Mouse (Mus musculus) neural tube, embryonic 14.5 days (tissue): ENCODE data around the gene Tyk2. TPM values are rescaled to one million over a fixed set of nuclear protein-coding genes. Genes with fewer than 3 reads are reported as not detected.

ENCODE experiments used
- ATAC-seq: fragments of 200-750 bp; cut with Nextera tagmentation; 2 replicates; pipeline ENCODE4 v1.8.0; 2017; ENCODE audit warnings: low read depth, mild to moderate bottlenecking, moderate TSS enrichment, moderate library complexity
- H3K27ac ChIP-seq: fragments of 300-500 bp; sonication (generic); 2 replicates; pipeline ENCODE4 v1.5.1; 2014; ENCODE audit warnings: low read depth, mild to moderate bottlenecking, control low read depth, low read length, moderate library complexity, mixed read lengths
- H3K27me3 ChIP-seq: fragments of 300-500 bp; sonication (generic); 2 replicates; pipeline ENCODE4 v1.6.1; 2014; ENCODE audit warnings: low read length; ENCODE audit not compliant: control insufficient read depth, insufficient read depth
- H3K36me3 ChIP-seq: fragments of 300-500 bp; sonication (generic); 2 replicates; pipeline ENCODE4 v1.6.1; 2014; ENCODE audit warnings: low read length, mixed read lengths; ENCODE audit not compliant: control insufficient read depth, insufficient read depth
- H3K4me1 ChIP-seq: fragments of 300-500 bp; sonication (generic); 2 replicates; pipeline ENCODE4 v1.6.1; 2014; ENCODE audit warnings: low read length; ENCODE audit not compliant: control insufficient read depth, insufficient read depth
- H3K4me2 ChIP-seq: fragments of 300-500 bp; sonication (generic); 2 replicates; pipeline ENCODE4 v1.6.1; 2014; ENCODE audit warnings: mild to moderate bottlenecking, low read depth, low read length, control low read depth
- H3K4me3 ChIP-seq: fragments of 300-500 bp; sonication (generic); 2 replicates; pipeline ENCODE4 v1.5.1; 2014; ENCODE audit warnings: low read depth, low read length, control low read depth, mixed read lengths
- H3K9ac ChIP-seq: fragments of 300-500 bp; sonication (generic); replicated peaks from 2 replicates; pipeline ENCODE4 v1.6.1; 2014; ENCODE audit warnings: low read depth, mild to moderate bottlenecking, control low read depth, low read length, mixed read lengths
- H3K9me3 ChIP-seq: fragments of 300-500 bp; sonication (generic); 2 replicates; pipeline ENCODE4 v1.6.1; 2016; ENCODE audit warnings: low read length; ENCODE audit not compliant: control insufficient read depth
- WGBS: fragments of 180-500 bp; shearing (Covaris S2); extraction: QIAGEN DNeasy Blood & Tissue Kit; methylation state at CpG from one replicate; pipeline ENCODE4 v1.1.7; 2014; 5-methylcytosine and 5-hydroxymethylcytosine counted together
- polyA plus RNA-seq: library from polyadenylated mRNA; unstranded; fragments of >200 nt; fragmentation: Nextera tagmentation; extraction: Ambion mirVana; gene quantifications from 2 replicates; pipeline ENCODE4 v1.2.1, GENCODE M21; 2014

The Tyk2 gene
- polyA plus RNA-seq, 1 experiment from 2014 or later, result 7.9 TPM

DNA sequence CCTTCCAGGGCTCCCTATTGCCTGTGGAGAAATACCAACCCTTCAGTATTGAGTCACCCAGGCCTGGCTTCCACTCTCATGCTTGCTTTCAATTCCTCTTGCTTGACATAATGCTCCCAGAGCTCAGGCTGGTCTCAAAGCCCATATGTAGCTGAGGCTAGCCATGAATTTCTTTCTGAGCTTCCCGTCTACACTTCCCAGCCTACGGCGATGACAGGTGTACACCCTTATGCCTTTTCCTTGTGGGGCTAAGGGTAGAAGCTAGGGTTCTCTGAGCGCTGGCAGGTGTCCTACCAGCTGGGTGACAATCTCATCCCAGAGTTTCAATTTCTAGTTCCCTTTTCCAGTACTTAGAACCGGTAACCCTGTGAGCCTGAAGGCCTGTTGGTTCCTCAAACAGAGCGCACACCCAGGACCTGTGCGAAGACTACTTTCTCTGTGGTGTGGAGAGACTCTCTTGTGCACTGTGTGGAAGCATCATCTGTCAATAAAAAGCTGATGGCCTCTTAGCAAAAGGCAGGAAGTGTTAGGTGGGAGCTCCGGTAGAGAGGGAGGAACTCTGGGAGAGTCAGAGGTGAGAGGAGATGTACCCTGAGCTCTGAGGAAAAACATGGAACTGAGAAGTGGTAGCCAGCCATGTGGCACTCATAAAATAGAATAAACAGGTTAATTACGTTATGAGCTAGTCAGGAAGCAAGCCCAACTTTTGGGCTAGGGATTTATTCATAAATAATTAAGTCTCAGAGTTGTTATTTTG lies 5.4 kb downstream of the Tyk2 start:
- Histone ChIP-seq H3K4me3 (no peak overlapping the region), H3K4me1 (peaks cover 5% of the 10 kb centered on the region), H3K9ac (no peak overlapping the region), H3K9me3 (no peaks in the 10 kb centered on the region), H3K27ac (no peak overlapping the region), H3K27me3 (no peaks in the 10 kb centered on the region), H3K4me2 (no peak overlapping the region), H3K36me3 (peaks cover 20% of the 10 kb centered on the region; the same call in 1 of the 2 replicates)
- ATAC-seq, result no peak
- 89% methylated on average over 9 of the region's 9 CpGs for WGBS

DNA sequence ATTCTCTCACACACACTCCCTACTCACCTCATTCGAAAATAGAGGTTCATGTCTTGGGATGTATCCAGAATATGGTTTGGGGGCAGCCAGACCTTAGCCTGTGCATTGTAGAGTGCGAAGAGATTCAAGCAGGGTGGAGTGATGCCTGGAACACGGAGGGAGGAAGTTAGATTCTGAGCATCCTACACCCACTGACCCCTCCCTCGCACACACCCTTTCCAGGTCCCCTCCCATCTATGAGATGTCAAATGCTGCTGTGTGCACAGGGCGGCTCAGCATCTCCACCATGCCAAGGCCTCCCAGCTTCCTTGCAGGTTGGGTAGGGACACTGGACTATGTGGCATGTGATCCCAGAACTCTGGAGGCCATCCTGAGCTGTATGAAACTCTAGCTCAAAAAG lies 6.2 kb downstream of the Tyk2 start:
- Histone ChIP-seq H3K9ac (no peak overlapping the region), H3K4me3 (no peak overlapping the region), H3K36me3 (peaks cover 25% of the 10 kb centered on the region)

DNA sequence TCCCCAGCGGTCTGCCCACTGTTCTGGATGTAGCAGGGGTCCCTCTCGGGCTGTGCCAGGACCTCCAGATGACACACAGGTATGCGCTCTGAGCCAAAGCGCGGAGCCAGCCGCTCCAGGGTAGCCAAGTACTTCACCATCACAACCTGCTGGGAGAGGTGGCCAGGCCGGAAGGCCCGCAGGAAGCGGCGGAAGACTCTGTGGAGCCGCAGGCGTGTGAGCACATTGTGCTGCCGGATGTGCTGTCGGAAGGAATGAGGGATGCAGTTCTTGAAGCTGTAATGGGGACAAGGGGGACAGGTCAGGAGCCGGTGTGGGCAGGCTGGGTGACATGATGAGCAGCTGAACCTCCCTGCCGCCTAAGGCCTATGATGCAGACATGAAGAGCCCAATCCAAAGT lies 9.6 kb downstream of the Tyk2 start:
- Histone ChIP-seq H3K36me3 (peaks cover 24% of the 10 kb centered on the region), H3K9me3 (no peaks in the 10 kb centered on the region), H3K27me3 (no peaks in the 10 kb centered on the region), H3K4me3 (no peak overlapping the region), H3K4me1 (no peaks in the 10 kb centered on the region), H3K4me2 (no peak overlapping the region), H3K9ac (no peak overlapping the region), H3K27ac (no peak overlapping the region)
- 92% methylated on average over 16 of the region's 16 CpGs for WGBS
- ATAC-seq, result no peak

More for the DNA sequence above, 6.2 kb downstream of the Tyk2 start:
- Histone ChIP-seq H3K27me3 (no peaks in the 10 kb centered on the region), H3K4me1 (no peaks in the 10 kb centered on the region), H3K27ac (no peak overlapping the region), H3K4me2 (no peak overlapping the region), H3K9me3 (no peaks in the 10 kb centered on the region)
- WGBS, result 87% methylated on average over 5 of the region's 5 CpGs
- no peak for ATAC-seq

DNA sequence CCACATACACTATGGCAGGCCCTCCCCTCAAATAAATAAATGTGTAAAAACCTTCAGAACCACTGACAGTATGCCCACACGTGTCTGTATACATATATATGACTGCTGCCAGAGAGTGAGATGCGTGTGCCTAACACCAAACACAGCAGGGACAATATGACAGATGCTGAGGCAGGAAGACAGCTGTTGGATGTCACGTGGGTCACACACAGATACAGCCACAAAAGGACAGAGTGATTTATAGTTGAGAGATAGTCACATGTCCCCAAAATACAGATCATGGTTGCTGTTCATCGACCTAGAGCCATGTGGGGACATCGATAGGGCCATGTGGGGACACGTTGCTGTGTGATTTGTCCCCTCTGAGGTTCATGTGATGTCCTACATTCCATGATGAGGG lies 14.0 kb downstream of the Tyk2 start:
- H3K27ac ChIP-seq, result no peak overlapping the region
- H3K9me3 ChIP-seq, result no peaks in the 10 kb centered on the region
- no peak overlapping the region for H3K4me2 ChIP-seq
- H3K4me3 ChIP-seq, result no peak overlapping the region
- 71% methylated on average over 6 of the region's 6 CpGs for WGBS
- no peaks in the 10 kb centered on the region for H3K27me3 ChIP-seq
- peaks cover 15% of the 10 kb centered on the region; the same call in 1 of the 2 replicates for H3K36me3 ChIP-seq
- no peak overlapping the region for H3K9ac ChIP-seq
- no peaks in the 10 kb centered on the region for H3K4me1 ChIP-seq
- no peak for ATAC-seq

DNA sequence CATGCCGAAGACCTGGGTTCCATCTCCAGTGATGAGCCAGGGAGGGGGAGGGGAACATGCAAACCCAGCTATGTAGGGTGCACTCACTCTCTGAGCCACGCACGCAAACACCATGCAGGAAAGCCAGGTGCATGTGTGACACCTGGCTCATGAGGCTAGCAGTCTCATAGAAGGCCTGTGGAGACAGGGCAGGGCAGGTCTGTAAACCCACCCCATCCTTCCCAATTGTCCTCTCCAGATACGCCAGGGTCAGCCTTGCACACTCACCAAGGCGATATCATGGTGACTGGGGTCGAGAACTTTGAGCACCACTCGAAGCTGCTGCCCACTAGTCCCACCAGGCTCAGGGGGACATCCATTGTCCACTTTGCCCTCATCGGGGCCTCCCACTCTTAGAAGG lies 15.9 kb downstream of the Tyk2 start:
- H3K27ac ChIP-seq, result no peak overlapping the region
- no peaks in the 10 kb centered on the region for H3K27me3 ChIP-seq
- H3K4me3 ChIP-seq, result no peak overlapping the region
- no peak overlapping the region for H3K9ac ChIP-seq
- peaks cover 7% of the 10 kb centered on the region; the same call in 1 of the 2 replicates for H3K36me3 ChIP-seq
- H3K4me1 ChIP-seq, result no peaks in the 10 kb centered on the region
- ATAC-seq, result no peak
- H3K4me2 ChIP-seq, result no peak overlapping the region
- no peaks in the 10 kb centered on the region for H3K9me3 ChIP-seq
- WGBS, result 92% methylated on average over 8 of the region's 8 CpGs

DNA sequence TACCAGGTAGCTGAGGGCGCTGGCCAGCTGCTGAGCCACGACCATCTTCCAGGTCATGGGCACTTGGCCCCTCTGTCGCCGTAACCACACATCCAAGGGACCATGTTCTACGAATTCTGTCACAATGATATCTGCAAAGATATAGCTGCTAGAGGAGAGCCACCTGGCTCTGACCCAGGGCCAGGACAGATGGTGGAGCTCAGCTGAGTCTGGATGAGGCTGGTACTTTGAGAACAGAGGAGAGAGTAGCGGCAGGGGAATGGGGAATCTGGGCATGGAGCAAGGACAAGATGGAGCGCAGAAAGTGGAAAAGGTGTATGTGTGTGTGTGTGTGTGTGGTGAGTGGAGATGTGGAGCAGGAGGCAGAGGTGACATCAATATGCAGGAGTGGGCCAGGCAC lies 16.9 kb downstream of the Tyk2 start:
- no peaks in the 10 kb centered on the region for H3K9me3 ChIP-seq
- 92% methylated on average over 7 of the region's 7 CpGs for WGBS
- H3K27ac ChIP-seq, result no peak overlapping the region
- no peak overlapping the region for H3K4me3 ChIP-seq
- H3K4me1 ChIP-seq, result no peaks in the 10 kb centered on the region
- no peak for ATAC-seq
- 0 out of 2 replicates have a peak, but pooled peaks cover 3% of the 10 kb centered on the region for H3K36me3 ChIP-seq
- no peak overlapping the region for H3K4me2 ChIP-seq
- H3K9ac ChIP-seq, result no peak overlapping the region
- H3K27me3 ChIP-seq, result no peaks in the 10 kb centered on the region

DNA sequence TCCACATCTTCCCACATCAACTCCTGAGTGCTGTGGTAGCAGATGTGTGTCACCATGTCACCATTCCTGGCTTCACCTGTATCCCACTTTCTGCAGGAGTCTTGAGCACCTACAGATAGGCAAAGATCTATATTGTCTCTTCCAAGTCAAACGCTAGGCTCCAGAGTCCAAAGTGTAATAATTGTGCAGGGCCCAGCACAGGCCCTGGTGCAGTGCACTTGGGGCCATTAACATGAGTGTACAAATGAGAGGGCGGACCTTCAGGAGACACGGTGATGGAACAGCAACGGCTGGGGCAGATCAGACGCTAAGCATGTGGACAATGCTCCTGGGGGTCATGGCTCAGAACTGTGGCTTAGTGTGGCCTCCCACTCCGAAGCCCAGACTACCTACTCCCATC lies 17.3 kb downstream of the Tyk2 start:
- WGBS, result 91% methylated on average over 6 of the region's 6 CpGs
- H3K27ac ChIP-seq, result no peak overlapping the region
- H3K9me3 ChIP-seq, result no peaks in the 10 kb centered on the region
- H3K36me3 ChIP-seq, result 0 out of 2 replicates have a peak, but pooled peaks cover 3% of the 10 kb centered on the region
- no peak for ATAC-seq
- H3K27me3 ChIP-seq, result no peaks in the 10 kb centered on the region
- no peak overlapping the region for H3K4me2 ChIP-seq
- H3K4me3 ChIP-seq, result no peak overlapping the region
- no peaks in the 10 kb centered on the region for H3K4me1 ChIP-seq
- no peak overlapping the region for H3K9ac ChIP-seq

DNA sequence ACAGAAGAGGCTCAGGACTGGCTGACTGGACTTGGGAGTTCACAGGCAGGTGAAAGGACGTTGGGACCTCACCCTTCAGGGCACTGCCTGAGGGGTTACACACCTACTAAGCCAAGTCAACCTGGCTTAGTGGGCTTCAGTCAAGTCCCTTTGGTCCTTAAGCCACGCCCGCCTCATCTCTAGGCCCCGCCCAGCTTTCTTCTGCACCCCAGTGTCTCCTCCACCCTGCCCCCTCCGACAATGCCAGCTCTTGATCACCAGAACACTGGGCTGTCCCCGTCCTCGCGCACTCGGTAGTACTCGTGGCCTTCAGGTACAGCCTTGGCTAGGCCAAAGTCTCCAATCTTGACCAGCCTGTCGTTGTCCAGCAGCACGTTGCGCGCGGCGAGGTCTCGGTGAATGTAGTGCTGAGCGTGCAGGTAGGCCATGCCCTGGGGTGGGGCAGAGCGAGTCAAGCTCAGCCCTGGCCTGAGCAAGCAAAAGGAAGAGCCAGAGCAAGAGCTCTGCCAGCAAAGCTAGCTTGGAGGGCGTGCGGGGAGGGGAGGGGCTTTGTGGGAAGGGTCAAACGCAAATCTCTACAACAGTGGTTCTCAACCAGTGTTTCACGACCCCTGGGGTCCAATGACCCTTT lies 23.3 kb downstream of the Tyk2 start:
- WGBS, result 38% methylated on average over 23 of the region's 23 CpGs
- H3K4me2 ChIP-seq, result no peak overlapping the region
- ATAC-seq, result no peak

DNA sequence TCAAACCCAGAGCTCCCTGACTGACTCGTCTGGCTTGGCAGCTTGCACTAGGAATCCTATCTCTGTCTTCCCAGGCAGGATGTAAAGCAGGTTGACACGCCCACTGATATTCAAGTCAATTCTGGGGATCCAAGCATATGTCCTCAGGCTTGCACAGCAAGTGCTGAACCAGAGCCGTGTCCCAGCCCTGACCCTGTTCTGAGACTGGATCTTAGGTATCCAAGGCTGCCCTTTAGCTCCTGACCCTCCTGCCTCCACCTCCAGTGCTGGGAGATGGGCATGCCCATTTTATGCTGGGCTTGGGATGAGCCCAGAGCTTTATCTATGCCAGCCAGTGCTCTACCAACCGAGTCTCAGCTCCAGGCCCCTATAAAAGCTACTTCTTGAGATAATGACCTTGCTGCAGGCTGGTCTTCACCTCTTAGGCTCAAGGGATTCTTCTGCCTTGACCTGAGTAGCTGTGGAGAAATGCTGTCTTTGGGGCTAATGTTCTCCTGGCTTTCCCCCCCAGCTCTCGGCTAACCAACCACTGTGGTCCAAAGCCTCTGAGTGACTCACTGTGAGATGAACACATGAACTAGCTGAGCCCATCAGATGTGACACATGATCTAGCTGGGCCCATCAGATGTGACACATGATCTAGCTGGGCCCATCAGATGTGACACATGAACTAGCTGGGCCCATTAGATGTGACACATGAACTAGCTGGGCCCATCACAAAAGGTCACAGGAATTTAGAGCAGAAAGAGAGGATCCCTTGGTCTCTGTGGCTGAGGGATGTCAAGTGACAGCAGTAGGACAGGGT lies 25.1 kb downstream of the Tyk2 start:
- no peak overlapping the region for H3K4me2 ChIP-seq
- H3K27me3 ChIP-seq, result no peaks in the 10 kb centered on the region
- H3K4me3 ChIP-seq, result no peak overlapping the region
- no peak for ATAC-seq
- H3K4me1 ChIP-seq, result no peaks in the 10 kb centered on the region
- no peaks in the 10 kb centered on the region for H3K36me3 ChIP-seq
- no peak overlapping the region for H3K27ac ChIP-seq
- H3K9me3 ChIP-seq, result no peaks in the 10 kb centered on the region
- whole genome bisulfite sequencing, result 83% methylated on average over 5 of the region's 5 CpGs
- no peak overlapping the region for H3K9ac ChIP-seq

More for the DNA sequence above, 23.3 kb downstream of the Tyk2 start:
- Histone ChIP-seq H3K36me3 (no peaks in the 10 kb centered on the region), H3K4me3 (no peak overlapping the region), H3K9ac (no peak overlapping the region), H3K4me1 (no peaks in the 10 kb centered on the region), H3K27me3 (no peaks in the 10 kb centered on the region), H3K9me3 (no peaks in the 10 kb centered on the region), H3K27ac (no peak overlapping the region)
